ENCODE assay signal across 9 mouse cellular contexts in genomic region chr7:98360621-98360990, GRCm38 (mm10). TPM values are rescaled to one million over a fixed set of nuclear protein-coding genes. Genes with fewer than 3 reads are reported as not detected.
DNase-seq lines count a peak whose midpoint lies in the region; ATAC-seq and TF ChIP-seq lines count a peak whose summit lies in the region.
"Had no signal": no experiment of that assay in that cellular context is flagged by ENCODE, and none has a peak within 500 bp of the region (broad histone marks: within the 10 kb centered on the region; RNA-seq: fewer than 3 reads in every experiment).

No protein-coding gene starts in this region.

- H3K4me2 ChIP-seq in embryonic facial prominence, embryonic 11.5 days (ENCODE audit: low read depth, low read length), result peak overlapping the region; percentile 89
- peak overlapping the region; percentile 84 for H3K4me2 ChIP-seq in intestine, embryonic 14.5 days (ENCODE audit: low read length)
- H3K4me2 ChIP-seq in midbrain, embryonic 16.5 days (ENCODE audit: low read length), result peak overlapping the region; percentile 70

- no peak for TF ChIP-seq CTCF in layer of hippocampus, adult 2 months (conservative IDR thresholded peaks at IDR 0.05)

- H3K27me3 ChIP-seq in embryonic facial prominence, embryonic 11.5 days (ENCODE audit: control insufficient read depth, insufficient read depth, low read length), result no peaks in the 10 kb centered on the region
- H3K27me3 ChIP-seq in intestine, embryonic 14.5 days (replicated peaks; ENCODE audit: control insufficient read depth, insufficient read depth, low read length), result no peaks in the 10 kb centered on the region
- no peaks in the 10 kb centered on the region for H3K27me3 ChIP-seq in midbrain, embryonic 16.5 days (ENCODE audit: control insufficient read depth, insufficient read depth, low read depth, low read length)

- peak overlapping the region; percentile 54; the same call in 1 of the 2 replicates for H3K27ac ChIP-seq in layer of hippocampus, adult 2 months
- peak overlapping the region; percentile 76 for H3K27ac ChIP-seq in embryonic facial prominence, embryonic 11.5 days (replicated peaks; ENCODE audit: low read depth, low read length)
- peak overlapping the region; percentile 75 for H3K27ac ChIP-seq in intestine, embryonic 14.5 days (ENCODE audit: low read depth)
- H3K27ac ChIP-seq in midbrain, embryonic 16.5 days (ENCODE audit: low read length), result peak overlapping the region; percentile 78

- ATAC-seq in embryonic facial prominence, embryonic 11.5 days (replicated peaks; ENCODE audit: insufficient number of reproducible peaks, low FRiP score, low TSS enrichment, low read depth), result peak; percentile 11
- peak; percentile 20 for ATAC-seq in intestine, embryonic 14.5 days (replicated peaks; ENCODE audit: low FRiP score, low TSS enrichment, low read depth)
- peak; percentile 68 for ATAC-seq in midbrain, embryonic 16.5 days
- ATAC-seq: inflammation-experienced regulatory T-cells, adult 6 months had no signal

- H3K36me3 ChIP-seq in embryonic facial prominence, embryonic 11.5 days (replicated peaks; ENCODE audit: control insufficient read depth, insufficient read depth, low read depth, low read length), result no peaks in the 10 kb centered on the region
- no peaks in the 10 kb centered on the region for H3K36me3 ChIP-seq in intestine, embryonic 14.5 days (ENCODE audit: control insufficient read depth, insufficient read depth, low read length)
- no peaks in the 10 kb centered on the region for H3K36me3 ChIP-seq in midbrain, embryonic 16.5 days (ENCODE audit: control insufficient read depth, insufficient read depth, low read length)

- intact Hi-C loops in left cerebral cortex, postnatal 25 days (cut with DNase I), result no loop called here

- WGBS in embryonic facial prominence, embryonic 11.5 days, result 0% methylated on average over 20 of the region's 20 CpGs
- under 1% methylated on average over 20 of the region's 20 CpGs for WGBS in intestine, embryonic 14.5 days
- under 1% methylated on average over 20 of the region's 20 CpGs for whole genome bisulfite sequencing in midbrain, embryonic 16.5 days

- H3K4me1 ChIP-seq in embryonic facial prominence, embryonic 11.5 days (ENCODE audit: control insufficient read depth, insufficient read depth, low read length), result peaks cover 14% of the 10 kb centered on the region
- peaks cover 28% of the 10 kb centered on the region for H3K4me1 ChIP-seq in intestine, embryonic 14.5 days (replicated peaks; ENCODE audit: control insufficient read depth, insufficient read depth, low read length)
- H3K4me1 ChIP-seq in midbrain, embryonic 16.5 days (ENCODE audit: control insufficient read depth, insufficient read depth, low read length), result peaks cover 17% of the 10 kb centered on the region

- DNase-seq in layer of hippocampus, adult 2 months (ENCODE audit: low spot score in 2 of 2), result no peak
- DNase-seq in layer of hippocampus, adult 11-12 months (ENCODE audit: low spot score), result no peak
- DNase-seq in embryonic facial prominence, embryonic 11.5 days (ENCODE audit: low spot score), result no peak
- no peak for DNase-seq in intestine, embryonic 14.5 days (ENCODE audit: low spot score)
- DNase-seq in left cerebral cortex, postnatal 25 days (ENCODE audit: low spot score in 2 of 2), result no peak
- DNase-seq in urinary bladder, postnatal 14 days (ENCODE audit: low spot score), result no peak
- DNase-seq in spleen, postnatal 14 days (ENCODE audit: low spot score in 2 of 2), result no peak

- H3K9me3 ChIP-seq in embryonic facial prominence, embryonic 11.5 days (replicated peaks; ENCODE audit: control insufficient read depth, low read length), result no peaks in the 10 kb centered on the region
- H3K9me3 ChIP-seq in intestine, embryonic 14.5 days (ENCODE audit: control insufficient read depth, low read length), result no peaks in the 10 kb centered on the region
- H3K9me3 ChIP-seq in midbrain, embryonic 16.5 days (replicated peaks; ENCODE audit: control insufficient read depth, low read length, poor library complexity, severe bottlenecking), result no peaks in the 10 kb centered on the region

- peak overlapping the region; percentile 73 for H3K4me3 ChIP-seq in layer of hippocampus, adult 2 months
- H3K4me3 ChIP-seq in embryonic facial prominence, embryonic 11.5 days (ENCODE audit: low read depth, low read length), result peak overlapping the region; percentile 84
- H3K4me3 ChIP-seq in intestine, embryonic 14.5 days (ENCODE audit: low read depth, low read length), result peak overlapping the region; percentile 75
- H3K4me3 ChIP-seq in midbrain, embryonic 16.5 days (ENCODE audit: low read depth, low read length), result peak overlapping the region; percentile 68

- peak overlapping the region; percentile 84 for H3K9ac ChIP-seq in embryonic facial prominence, embryonic 11.5 days (replicated peaks; ENCODE audit: low read length)
- H3K9ac ChIP-seq in intestine, embryonic 14.5 days (ENCODE audit: low read length), result peak overlapping the region; percentile 76
- peak overlapping the region; percentile 80 for H3K9ac ChIP-seq in midbrain, embryonic 16.5 days (ENCODE audit: low read depth, low read length)

RNA-seq across cellular contexts. Expression of gene Tsku, which starts 0.5 kb away (rescaled TPM):
- total RNA-seq in layer of hippocampus, adult 2 months (2021), result 1 to 10 TPM; 1.7 to 2.0 TPM
- 13.6 and 14.5 TPM in 2 replicates for polyA plus RNA-seq in embryonic facial prominence, embryonic 11.5 days (2014; fragmentation: Nextera tagmentation; extraction: Ambion mirVana)
- 12.8 and 14.5 TPM in 2 replicates for polyA plus RNA-seq in intestine, embryonic 14.5 days (2014; fragmentation: Nextera tagmentation; extraction: Ambion mirVana)
- 7.0 and 8.0 TPM in 2 replicates for polyA plus RNA-seq in midbrain, embryonic 16.5 days (2015; fragmentation: Nextera tagmentation; extraction: Ambion mirVana)
- total RNA-seq in left cerebral cortex, postnatal 25 days (2021), result 1 to 10 TPM; 2.1 to 2.7 TPM
- polyA plus RNA-seq: inflammation-experienced regulatory T-cells, adult 6 months had no signal

RNA-seq across cellular contexts. Expression of gene Acer3, which starts 39.6 kb away (rescaled TPM):
- 10 to 100 TPM; 24.4 to 26.6 TPM for total RNA-seq in layer of hippocampus, adult 2 months (2021)
- 18.7 and 21.5 TPM in 2 replicates for polyA plus RNA-seq in embryonic facial prominence, embryonic 11.5 days (2014; fragmentation: Nextera tagmentation; extraction: Ambion mirVana)
- 21.6 and 21.7 TPM in 2 replicates for polyA plus RNA-seq in intestine, embryonic 14.5 days (2014; fragmentation: Nextera tagmentation; extraction: Ambion mirVana)
- 20.6 and 22.5 TPM in 2 replicates for polyA plus RNA-seq in midbrain, embryonic 16.5 days (2015; fragmentation: Nextera tagmentation; extraction: Ambion mirVana)
- total RNA-seq in left cerebral cortex, postnatal 25 days (2021), result 10 to 100 TPM; 20.0 to 26.1 TPM

Comparison
In these comparisons a context has a peak if more than half of its experiments do, and no peak if none do; other contexts are left out.
1. ATAC-seq: peak in every context shown above with its lines; median percentile 68 in midbrain, embryonic 16.5 days; 20 in intestine, embryonic 14.5 days; 11 in embryonic facial prominence, embryonic 11.5 days.